Mouse (Mus musculus) kidney, embryonic 14.5 days (tissue): Measurements from ENCODE around the gene Meox2. TPM values are rescaled to one million over a fixed set of nuclear protein-coding genes. Genes with fewer than 3 reads are reported as not detected.

Experiments used
- ATAC-seq: fragments of 200-750 bp; cut with Nextera tagmentation; 2 replicates; pipeline ENCODE4 v1.8.0; 2017; ENCODE audit warnings: moderate number of reproducible peaks, mild to moderate bottlenecking, moderate TSS enrichment, moderate library complexity; ENCODE audit not compliant: low FRiP score, low TSS enrichment
- H3K27ac ChIP-seq: fragments of 300-500 bp; sonication (generic); 2 replicates; pipeline ENCODE4 v1.5.1; 2014; ENCODE audit warnings: low read depth, mild to moderate bottlenecking, low read length, moderate library complexity, mixed read lengths
- H3K27me3 ChIP-seq: fragments of 300-500 bp; sonication (generic); 2 replicates; pipeline ENCODE4 v1.6.1; 2014; ENCODE audit warnings: mild to moderate bottlenecking, low read length; ENCODE audit not compliant: control insufficient read depth, insufficient read depth
- H3K36me3 ChIP-seq: fragments of 300-500 bp; sonication (generic); 2 replicates; pipeline ENCODE4 v1.6.1; 2014; ENCODE audit warnings: low read length, mixed read lengths; ENCODE audit not compliant: control insufficient read depth, insufficient read depth
- H3K4me1 ChIP-seq: fragments of 300-500 bp; sonication (generic); 2 replicates; pipeline ENCODE4 v1.6.1; 2014; ENCODE audit warnings: low read length, mixed read lengths; ENCODE audit not compliant: control insufficient read depth, insufficient read depth
- H3K4me2 ChIP-seq: fragments of 300-500 bp; sonication (generic); replicated peaks from 2 replicates; pipeline ENCODE4 v1.6.1; 2014; ENCODE audit warnings: low read depth, mild to moderate bottlenecking, low read length
- H3K4me3 ChIP-seq: fragments of 300-500 bp; sonication (generic); 2 replicates; pipeline ENCODE4 v1.5.1; 2014; ENCODE audit warnings: mild to moderate bottlenecking, low read length
- H3K9ac ChIP-seq: fragments of 300-500 bp; sonication (generic); 2 replicates; pipeline ENCODE4 v1.6.1; 2014; ENCODE audit warnings: low read depth, mild to moderate bottlenecking, low read length, moderate library complexity
- H3K9me3 ChIP-seq: fragments of 300-500 bp; sonication (generic); 2 replicates; pipeline ENCODE4 v1.6.1; 2016; ENCODE audit warnings: low read length; ENCODE audit not compliant: control insufficient read depth
- WGBS: fragments of 180-500 bp; shearing (Covaris S2); extraction: QIAGEN DNeasy Blood & Tissue Kit; methylation state at CpG from one replicate; pipeline ENCODE4 v1.1.7; 2014; 5-methylcytosine and 5-hydroxymethylcytosine counted together
- polyA plus RNA-seq: library from polyadenylated mRNA; unstranded; fragments of >200 nt; fragmentation: Nextera tagmentation; extraction: Ambion mirVana; gene quantifications from 2 replicates; pipeline ENCODE4 v1.2.1, GENCODE M21; 2014

Meox2 gene
- polyA plus RNA-seq, 1 experiment from 2014 or later = 13.6 TPM

- peak overlapping the region; percentile 64 for H3K4me3 ChIP-seq
- no peaks in the 10 kb centered on the region for H3K9me3 ChIP-seq
- H3K4me1 ChIP-seq = 0 out of 2 replicates have a peak, but pooled peaks cover 3% of the 10 kb centered on the region
- peak; percentile 16; the same call in 1 of the 2 replicates for ATAC-seq
- H3K27ac ChIP-seq = peak overlapping the region; percentile 60; the same call in 1 of the 2 replicates
- peak overlapping the region; percentile 93 for H3K4me2 ChIP-seq
- 3% methylated on average over 18 of the region's 18 CpGs for WGBS
- H3K36me3 ChIP-seq = no peaks in the 10 kb centered on the region
- peaks cover 5% of the 10 kb centered on the region; the same call in 1 of the 2 replicates for H3K27me3 ChIP-seq
- peak overlapping the region; percentile 63 for H3K9ac ChIP-seq
These were observed 1.2 kb downstream of the Meox2 start for GRCm38 (mm10) chr12:37109474-37110012.

DNA sequence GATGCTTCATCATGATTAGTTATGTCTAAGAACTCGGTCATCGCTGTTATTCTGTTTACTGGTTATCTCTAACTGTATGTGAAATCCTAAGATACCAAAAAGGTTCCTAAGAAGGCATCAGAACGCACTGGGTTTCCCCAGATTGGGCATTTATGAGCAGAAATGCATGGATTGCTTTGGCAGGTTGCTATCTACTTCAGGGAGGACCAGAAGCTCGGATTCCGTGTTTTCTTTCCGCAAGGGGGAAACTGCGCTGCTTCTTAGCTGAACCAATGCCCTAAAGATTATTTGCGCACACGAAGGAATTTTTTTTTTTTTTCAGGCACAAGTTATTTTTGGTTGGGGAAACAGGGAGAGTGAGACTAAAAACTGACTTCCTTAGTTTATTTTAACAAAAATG, 2.6 kb downstream of the Meox2 start:
- WGBS = 31% methylated on average over 9 of the region's 9 CpGs
- ATAC-seq = no peak

DNA sequence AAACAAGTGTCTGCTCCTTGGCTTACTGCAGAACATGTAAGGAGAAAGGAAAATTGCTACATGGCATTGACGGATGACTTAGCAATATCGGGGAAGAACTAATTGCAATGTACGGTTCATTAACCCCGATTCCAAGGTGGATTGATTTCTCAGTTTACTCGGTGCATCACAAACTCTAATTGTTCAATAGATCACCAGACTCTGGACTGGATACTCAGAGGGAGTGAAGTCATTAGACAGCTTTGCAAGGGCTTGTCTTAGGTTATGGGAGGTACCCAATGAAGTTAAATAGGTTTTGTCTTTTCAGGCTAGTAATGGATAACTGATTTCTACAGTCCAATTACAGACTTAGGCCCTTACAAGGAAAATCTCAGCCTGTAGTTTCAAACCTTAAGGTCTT, 10.9 kb downstream of the Meox2 start:
- H3K9ac ChIP-seq = no peak overlapping the region
- no peaks in the 10 kb centered on the region for H3K27me3 ChIP-seq
- no peak overlapping the region for H3K27ac ChIP-seq
- no peak overlapping the region for H3K4me2 ChIP-seq
- peak; percentile 96 for ATAC-seq
- WGBS = 35% methylated on average over 5 of the region's 5 CpGs
- H3K36me3 ChIP-seq = no peaks in the 10 kb centered on the region
- no peaks in the 10 kb centered on the region for H3K4me1 ChIP-seq
- H3K9me3 ChIP-seq = no peaks in the 10 kb centered on the region
- no peak overlapping the region for H3K4me3 ChIP-seq

More for the DNA sequence above, 2.6 kb downstream of the Meox2 start:
- Histone ChIP-seq H3K27ac (no peak overlapping the region), H3K9me3 (no peaks in the 10 kb centered on the region), H3K36me3 (no peaks in the 10 kb centered on the region), H3K27me3 (peaks cover 2% of the 10 kb centered on the region; the same call in 1 of the 2 replicates), H3K4me3 (peak overlapping the region; percentile 34), H3K4me2 (peak overlapping the region; percentile 38), H3K9ac (peak overlapping the region; percentile 44; the same call in 1 of the 2 replicates), H3K4me1 (0 out of 2 replicates have a peak, but pooled peaks cover 3% of the 10 kb centered on the region)

- no peaks in the 10 kb centered on the region for H3K9me3 ChIP-seq
- no peaks in the 10 kb centered on the region for H3K27me3 ChIP-seq
- H3K27ac ChIP-seq = no peak overlapping the region
- 89% methylated on average over 2 of the region's 2 CpGs for WGBS
- H3K4me2 ChIP-seq = no peak overlapping the region
- no peak for ATAC-seq
- no peaks in the 10 kb centered on the region for H3K4me1 ChIP-seq
- H3K9ac ChIP-seq = no peak overlapping the region
- no peaks in the 10 kb centered on the region for H3K36me3 ChIP-seq
- H3K4me3 ChIP-seq = no peak overlapping the region
These were observed 15.4 kb downstream of the Meox2 start for GRCm38 (mm10) chr12:37123763-37124162.

- no peaks in the 10 kb centered on the region for H3K9me3 ChIP-seq
- no peaks in the 10 kb centered on the region for H3K36me3 ChIP-seq
- no peaks in the 10 kb centered on the region for H3K4me1 ChIP-seq
- 12% methylated on average over 3 of the region's 3 CpGs for WGBS
- ATAC-seq = peak; percentile 94
- no peaks in the 10 kb centered on the region for H3K27me3 ChIP-seq
- no peak overlapping the region for H3K9ac ChIP-seq
- no peak overlapping the region for H3K4me3 ChIP-seq
- H3K27ac ChIP-seq = 0 out of 2 replicates have a peak overlapping the region, but pooled peaks have one; percentile 8
- no peak overlapping the region for H3K4me2 ChIP-seq
These were observed 33.9 kb downstream of the Meox2 start for GRCm38 (mm10) chr12:37142080-37142703.

DNA sequence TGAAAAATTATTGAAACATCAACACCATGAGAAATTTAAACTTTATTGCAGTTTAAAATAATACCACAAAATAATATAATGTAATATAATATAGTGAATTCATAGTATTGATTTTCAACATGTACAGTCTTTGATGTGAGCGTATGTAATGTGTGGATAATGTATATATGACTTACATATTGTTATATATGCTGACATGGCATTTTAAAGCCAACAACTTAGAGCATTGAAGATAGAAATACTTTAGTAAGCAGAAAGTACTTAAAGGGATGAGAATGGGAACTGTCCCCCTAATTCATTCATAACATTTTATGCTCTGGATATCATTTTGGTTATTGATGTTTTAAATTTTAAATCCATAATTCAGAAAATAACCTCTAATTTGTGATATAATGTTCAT, 35.5 kb downstream of the Meox2 start:
- Histone ChIP-seq H3K9ac (no peak overlapping the region), H3K4me2 (no peak overlapping the region), H3K36me3 (no peaks in the 10 kb centered on the region), H3K27ac (no peak overlapping the region), H3K4me1 (no peaks in the 10 kb centered on the region), H3K4me3 (no peak overlapping the region), H3K27me3 (no peaks in the 10 kb centered on the region), H3K9me3 (no peaks in the 10 kb centered on the region)
- no peak for ATAC-seq
- WGBS = 91% methylated on average over 1 of the region's 1 CpGs

- Histone ChIP-seq H3K9me3 (no peaks in the 10 kb centered on the region), H3K36me3 (no peaks in the 10 kb centered on the region; the same call in 1 of the 2 replicates), H3K4me2 (no peak overlapping the region), H3K27ac (no peak overlapping the region), H3K9ac (no peak overlapping the region), H3K27me3 (no peaks in the 10 kb centered on the region), H3K4me1 (no peaks in the 10 kb centered on the region), H3K4me3 (no peak overlapping the region)
- ATAC-seq = no peak
These were observed 59.4 kb downstream of the Meox2 start for GRCm38 (mm10) chr12:37167742-37168141.

- Histone ChIP-seq H3K36me3 (no peaks in the 10 kb centered on the region), H3K27me3 (no peaks in the 10 kb centered on the region), H3K4me3 (no peak overlapping the region), H3K4me1 (no peaks in the 10 kb centered on the region), H3K9ac (no peak overlapping the region), H3K9me3 (no peaks in the 10 kb centered on the region), H3K4me2 (no peak overlapping the region), H3K27ac (no peak overlapping the region)
- WGBS = 97% methylated on average over 3 of the region's 3 CpGs
- no peak for ATAC-seq
These were observed 65.0 kb downstream of the Meox2 start for GRCm38 (mm10) chr12:37173324-37173723.

- Histone ChIP-seq H3K9me3 (no peaks in the 10 kb centered on the region), H3K4me2 (no peak overlapping the region), H3K36me3 (no peaks in the 10 kb centered on the region), H3K9ac (no peak overlapping the region), H3K4me1 (no peaks in the 10 kb centered on the region), H3K4me3 (no peak overlapping the region), H3K27me3 (no peaks in the 10 kb centered on the region), H3K27ac (no peak overlapping the region)
- ATAC-seq = no peak
These were observed 75.3 kb downstream of the Meox2 start for GRCm38 (mm10) chr12:37183689-37184088.
